Mouse (Mus musculus): Measurements from ENCODE around the gene Mapk9.

GRCm38 (mm10) chr11:49861139-49861538 lies 14.6 kb downstream of the Mapk9 start:
- TF ChIP-seq CTCF (IDR thresholded peaks at IDR 0.05 in 2 of 3, conservative IDR thresholded peaks at IDR 0.05 in 1 of 3; ENCODE audit: control insufficient read depth in 1 of 3, insufficient read depth in 1 of 3, low read depth in 2 of 3, low read length in 3 of 3, poor library complexity in 1 of 3, severe bottlenecking in 1 of 3) (no peak), CHD1 (IDR thresholded peaks at IDR 0.05; ENCODE audit: low read depth, low read length) (no peak), ELF1 (IDR thresholded peaks at IDR 0.05; ENCODE audit: low read depth, low read length) (no peak), MAFK (IDR thresholded peaks at IDR 0.05; ENCODE audit: borderline replicate concordance, low read depth, low read length) (no peak), MXI1 (IDR thresholded peaks at IDR 0.05; ENCODE audit: low read depth, low read length) (no peak), TAL1 (IDR thresholded peaks at IDR 0.05; ENCODE audit: low read length) (no peak), SIN3A (IDR thresholded peaks at IDR 0.05; ENCODE audit: low read length) (no peak), USF1 (IDR thresholded peaks at IDR 0.05; ENCODE audit: low read depth, low read length) (no peak), ZNF384 (IDR thresholded peaks at IDR 0.05; ENCODE audit: low read depth, low read length) (no peak), HCFC1 (IDR thresholded peaks at IDR 0.05; ENCODE audit: low read depth, low read length) (no peak), POLR2A (IDR thresholded peaks at IDR 0.05; ENCODE audit: control insufficient read depth in 1 of 2, insufficient read depth in 1 of 2, low read depth in 1 of 2, low read length in 2 of 2, poor library complexity in 1 of 2) (no peak), RCOR1 (IDR thresholded peaks at IDR 0.05; ENCODE audit: low read depth, low read length) (no peak), POLR2AphosphoS5 (IDR thresholded peaks at IDR 0.05; ENCODE audit: borderline replicate concordance, low read depth, low read length) (no peak)

Measured in MEL (cell line).